Mouse (Mus musculus): ENCODE data around the gene Timm17a.

DNA sequence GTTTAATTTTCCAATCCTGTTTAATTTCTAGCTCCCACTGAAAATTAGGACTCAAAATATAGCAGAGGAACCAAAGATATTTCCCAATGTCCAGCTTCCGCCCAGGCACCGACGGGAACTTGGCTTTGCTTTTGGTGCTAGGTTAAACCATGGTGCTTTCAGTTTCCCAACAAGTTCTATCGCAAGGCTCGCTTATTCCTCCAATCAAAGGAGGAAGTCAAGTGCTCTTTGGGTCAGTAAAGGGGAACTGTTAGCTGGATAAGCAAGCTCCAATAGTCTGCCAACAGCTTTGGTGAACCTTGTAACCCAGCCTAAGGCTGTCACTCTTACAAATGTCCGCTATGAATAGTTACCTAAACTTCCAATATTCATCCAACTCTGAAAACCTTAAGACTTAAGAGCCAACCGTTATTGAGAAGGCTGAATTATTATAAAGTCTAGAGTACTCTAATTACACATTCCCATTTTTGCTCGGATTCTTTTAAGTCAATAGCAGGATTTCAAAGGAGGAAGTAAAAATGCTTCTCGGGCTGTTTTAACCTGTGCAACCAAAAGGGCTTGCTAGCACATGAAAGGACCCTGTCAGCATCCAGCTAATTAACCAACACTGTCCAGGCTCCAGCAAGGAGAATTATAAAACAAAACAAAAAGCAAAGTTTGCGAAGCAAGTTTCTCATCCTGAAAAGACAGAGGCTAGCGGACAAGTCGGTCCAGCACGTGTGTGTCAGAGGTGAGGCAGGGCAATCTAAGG, 30.9 kb downstream of the Timm17a start:
- TF ChIP-seq CTCF (IDR thresholded peaks at IDR 0.05; ENCODE audit: borderline replicate concordance, insufficient read depth, low read depth, low read length) (no peak), POLR2A (IDR thresholded peaks at IDR 0.05; ENCODE audit: borderline replicate concordance, insufficient read depth, low read length) (no peak)

Data from cerebellum, adult 2 months (tissue).